Mouse (Mus musculus) stomach, embryonic 14.5 days (tissue): ENCODE measurements around the gene Hirip3. TPM values are rescaled to one million over a fixed set of nuclear protein-coding genes. Genes with fewer than 3 reads are reported as not detected.
"Not testable (repeated sequence)": the region's sequence is repeated elsewhere in the genome, so short reads cannot be mapped to it uniquely, and the experiment has no call there.

Source experiments
- ATAC-seq: fragments of 200-750 bp; cut with Nextera tagmentation; 2 replicates; pipeline ENCODE4 v1.8.0; 2017; ENCODE audit warnings: low read depth, moderate TSS enrichment; ENCODE audit not compliant: insufficient number of reproducible peaks, insufficient read depth, low FRiP score
- H3K27ac ChIP-seq: fragments of 300-500 bp; sonication (generic); 2 replicates; pipeline ENCODE4 v1.5.1; 2014; ENCODE audit warnings: mild to moderate bottlenecking, low read length, moderate library complexity, mixed read lengths
- H3K27me3 ChIP-seq: fragments of 300-500 bp; sonication (generic); 2 replicates; pipeline ENCODE4 v1.6.1; 2014; ENCODE audit warnings: low read length, control low read depth, mixed read lengths; ENCODE audit not compliant: control insufficient read depth, insufficient read depth
- H3K36me3 ChIP-seq: fragments of 300-500 bp; sonication (generic); 2 replicates; pipeline ENCODE4 v1.6.1; 2014; ENCODE audit warnings: mild to moderate bottlenecking, control low read depth, low read length, moderate library complexity, mixed read lengths; ENCODE audit not compliant: control insufficient read depth, insufficient read depth
- H3K4me1 ChIP-seq: fragments of 300-500 bp; sonication (generic); 2 replicates; pipeline ENCODE4 v1.6.1; 2014; ENCODE audit warnings: low read length, control low read depth, mixed read lengths; ENCODE audit not compliant: control insufficient read depth, insufficient read depth
- H3K4me2 ChIP-seq: fragments of 300-500 bp; sonication (generic); replicated peaks from 2 replicates; pipeline ENCODE4 v1.6.1; 2014; ENCODE audit warnings: low read depth, low read length, control low read depth
- H3K4me3 ChIP-seq: fragments of 300-500 bp; sonication (generic); 2 replicates; pipeline ENCODE4 v1.5.1; 2014; ENCODE audit warnings: low read depth, low read length, control low read depth
- H3K9ac ChIP-seq: fragments of 300-500 bp; sonication (generic); replicated peaks from 2 replicates; pipeline ENCODE4 v1.6.1; 2014; ENCODE audit warnings: low read depth, mild to moderate bottlenecking, control low read depth, low read length, moderate library complexity, mixed read lengths
- H3K9me3 ChIP-seq: fragments of 300-500 bp; sonication (generic); 2 replicates; pipeline ENCODE4 v1.6.1; 2016; ENCODE audit warnings: low read depth, low read length, control low read depth; ENCODE audit not compliant: control insufficient read depth
- WGBS: fragments of 180-500 bp; shearing (Covaris S2); extraction: QIAGEN DNeasy Blood & Tissue Kit; methylation state at CpG from one replicate; pipeline ENCODE4 v1.1.7; 2014; 5-methylcytosine and 5-hydroxymethylcytosine counted together
- polyA plus RNA-seq: library from polyadenylated mRNA; unstranded; fragments of >200 nt; fragmentation: Nextera tagmentation; extraction: Ambion mirVana; gene quantifications from 2 replicates; pipeline ENCODE4 v1.2.1, GENCODE M21; 2014

The Hirip3 gene
- polyA plus RNA-seq, 1 experiment from 2014 or later = 21.2 TPM

DNA sequence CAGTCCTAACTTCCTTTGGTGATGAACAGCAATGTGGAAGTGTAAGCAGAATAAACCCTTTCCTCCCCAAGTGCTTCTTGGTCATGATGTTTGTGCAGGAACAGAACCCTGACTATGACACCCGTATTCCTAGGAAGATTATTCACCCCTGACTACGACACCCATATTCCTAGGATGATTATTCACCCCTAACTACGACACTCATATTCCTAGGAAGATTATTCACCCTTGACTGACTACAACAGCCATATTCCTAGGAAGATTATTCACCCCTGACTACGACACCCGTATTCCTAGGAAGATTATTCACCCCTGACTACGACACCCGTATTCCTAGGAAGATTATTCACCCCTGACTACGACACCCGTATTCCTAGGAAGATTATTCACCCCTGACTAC is 38.0 kb downstream of the Hirip3 start:
- ATAC-seq, H3K27me3 ChIP-seq, H3K36me3 ChIP-seq, H3K4me3 ChIP-seq, H3K27ac ChIP-seq, H3K9me3 ChIP-seq, H3K9ac ChIP-seq, H3K4me1 ChIP-seq, H3K4me2 ChIP-seq: not testable (repeated sequence)
- WGBS = 91% methylated on average over 7 of the region's 9 CpGs

DNA sequence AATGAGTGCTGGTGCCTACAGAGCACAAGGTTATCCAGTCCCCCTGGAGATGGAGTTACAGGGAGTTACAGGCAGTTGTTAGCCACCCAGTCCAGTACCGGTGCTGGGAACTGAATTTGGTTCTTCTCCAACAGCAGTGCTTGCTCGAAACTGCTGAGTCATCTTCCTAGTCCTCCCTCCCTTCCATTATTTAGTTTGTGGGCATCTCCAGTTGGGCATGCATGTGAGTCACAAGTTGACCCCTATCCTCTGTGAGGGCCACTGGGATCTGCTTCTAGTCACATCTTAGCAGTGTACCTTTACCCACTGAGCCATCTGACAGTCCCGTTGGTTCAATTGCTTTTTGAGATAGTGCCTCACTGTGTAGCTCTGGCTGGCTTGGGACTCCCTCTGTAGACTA is 43.8 kb downstream of the Hirip3 start:
- WGBS = 75% methylated on average over 3 of the region's 3 CpGs

DNA sequence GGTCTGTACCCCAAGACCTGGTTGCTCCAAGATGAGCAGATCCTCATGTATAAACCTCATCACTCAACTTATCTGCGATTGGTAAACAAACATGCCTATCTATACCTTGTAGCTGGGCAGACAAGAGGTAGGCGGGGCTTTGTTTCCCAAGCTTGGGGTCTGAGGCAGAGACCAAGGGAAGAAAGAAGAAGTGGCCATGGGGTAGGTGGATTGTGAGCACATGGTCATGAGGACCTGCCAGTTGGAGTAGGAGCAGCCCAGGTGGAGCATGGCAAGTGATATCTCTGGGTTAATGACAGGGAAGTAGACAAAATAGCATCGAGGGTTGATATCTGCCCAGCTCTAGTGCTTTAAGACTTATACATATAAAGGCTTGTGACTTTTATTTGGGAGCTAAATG is 53.1 kb downstream of the Hirip3 start:
- H3K27me3 ChIP-seq = no peaks in the 10 kb centered on the region
- no peak overlapping the region for H3K9ac ChIP-seq
- no peak overlapping the region for H3K4me3 ChIP-seq
- no peaks in the 10 kb centered on the region for H3K36me3 ChIP-seq
- no peak overlapping the region for H3K4me2 ChIP-seq
- WGBS = 76% methylated on average over 3 of the region's 3 CpGs
- ATAC-seq = no peak
- H3K9me3 ChIP-seq = no peaks in the 10 kb centered on the region
- H3K27ac ChIP-seq = no peak overlapping the region
- H3K4me1 ChIP-seq = no peaks in the 10 kb centered on the region

More for the DNA sequence above, 43.8 kb downstream of the Hirip3 start:
- Histone ChIP-seq H3K36me3 (no peaks in the 10 kb centered on the region), H3K9me3 (no peaks in the 10 kb centered on the region), H3K27me3 (no peaks in the 10 kb centered on the region), H3K4me3 (no peak overlapping the region), H3K27ac (no peak overlapping the region), H3K4me2 (no peak overlapping the region), H3K9ac (no peak overlapping the region), H3K4me1 (no peaks in the 10 kb centered on the region)
- no peak for ATAC-seq

Other genes starting within 250 kb of the Hirip3 start
- gene Nupr1, start 231.1 kb upstream of the Hirip3 start, polyA plus RNA-seq = 7.0 and 21.7 TPM in 2 replicates
- gene Sgf29, start 212.7 kb upstream of the Hirip3 start, polyA plus RNA-seq = 61.2 and 67.4 TPM in 2 replicates
- gene Sult1a1, start 185.5 kb upstream of the Hirip3 start, polyA plus RNA-seq = 5.8 and 7.0 TPM in 2 replicates
- 118 and 127 TPM in 2 replicates for gene Bola2, start 166.6 kb upstream of the Hirip3 start, polyA plus RNA-seq
- gene Slx1b, start 166.2 kb upstream of the Hirip3 start, polyA plus RNA-seq = 7.1 and 8.4 TPM in 2 replicates
- gene Coro1a, start 154.2 kb upstream of the Hirip3 start, polyA plus RNA-seq = 28.6 and 29.5 TPM in 2 replicates
- 98.4 and 105 TPM in 2 replicates for gene Mapk3, start 102.4 kb upstream of the Hirip3 start, polyA plus RNA-seq
- gene Gdpd3, start 95.6 kb upstream of the Hirip3 start, polyA plus RNA-seq = 1.6 and 2.8 TPM in 2 replicates
- gene Ypel3, start 85.0 kb upstream of the Hirip3 start, polyA plus RNA-seq = 103 and 116 TPM in 2 replicates
- 0.56 and 0.95 TPM in 2 replicates for gene Tbx6, start 80.5 kb upstream of the Hirip3 start, polyA plus RNA-seq
- gene Ppp4c, start 69.5 kb upstream of the Hirip3 start, polyA plus RNA-seq = 239 and 258 TPM in 2 replicates
- gene Fam57b, start 64.3 kb upstream of the Hirip3 start, polyA plus RNA-seq = 1.1 and 1.8 TPM in 2 replicates
- not detected in 2 replicates for gene 4930451I11Rik, start 30.3 kb upstream of the Hirip3 start, polyA plus RNA-seq
- 0.75 and 2.0 TPM in 2 replicates for gene Doc2a, start 14.6 kb upstream of the Hirip3 start, polyA plus RNA-seq
- gene Ino80e, start 405 bp downstream of the Hirip3 start, polyA plus RNA-seq = 78.2 and 80.3 TPM in 2 replicates
- gene Taok2, start 22.7 kb downstream of the Hirip3 start, polyA plus RNA-seq = 28.0 and 30.2 TPM in 2 replicates
- gene Tmem219, start 60.9 kb downstream of the Hirip3 start, polyA plus RNA-seq = 29.5 and 33.4 TPM in 2 replicates
- 14.7 and 16.1 TPM in 2 replicates for gene Kctd13, start 66.9 kb downstream of the Hirip3 start, polyA plus RNA-seq
- 0.35 and 0.36 TPM in 2 replicates for gene Asphd1, start 87.6 kb downstream of the Hirip3 start, polyA plus RNA-seq
- gene Sez6l2, start 88.6 kb downstream of the Hirip3 start, polyA plus RNA-seq = 2.9 and 3.6 TPM in 2 replicates
- 96.8 and 106 TPM in 2 replicates for gene Cdipt, start 113.9 kb downstream of the Hirip3 start, polyA plus RNA-seq
- 1.6 and 2.8 TPM in 2 replicates for gene Cdiptos, start 114.1 kb downstream of the Hirip3 start, polyA plus RNA-seq
- gene Mvp, start 152.6 kb downstream of the Hirip3 start, polyA plus RNA-seq = 11.4 and 12.4 TPM in 2 replicates
- gene Pagr1b, start 154.5 kb downstream of the Hirip3 start, polyA plus RNA-seq = not detected in 2 replicates
- gene Pagr1a, start 155.4 kb downstream of the Hirip3 start, polyA plus RNA-seq = 13.9 and 55.8 TPM in 2 replicates
- 32.8 and 68.9 TPM in 2 replicates for gene Gm42742, start 159.1 kb downstream of the Hirip3 start, polyA plus RNA-seq
- 15.5 and 16.0 TPM in 2 replicates for gene Prrt2, start 159.2 kb downstream of the Hirip3 start, polyA plus RNA-seq
- gene Maz, start 165.1 kb downstream of the Hirip3 start, polyA plus RNA-seq = 50.3 and 54.5 TPM in 2 replicates
- 116 and 117 TPM in 2 replicates for gene Kif22, start 180.5 kb downstream of the Hirip3 start, polyA plus RNA-seq
- not detected in 2 replicates for gene Zg16, start 225.4 kb downstream of the Hirip3 start, polyA plus RNA-seq
- gene AI467606, start 229.4 kb downstream of the Hirip3 start, polyA plus RNA-seq = 5.3 and 7.2 TPM in 2 replicates